Comparison of ENCODE assay signal across 8 mouse cellular contexts in the genomic region with DNA sequence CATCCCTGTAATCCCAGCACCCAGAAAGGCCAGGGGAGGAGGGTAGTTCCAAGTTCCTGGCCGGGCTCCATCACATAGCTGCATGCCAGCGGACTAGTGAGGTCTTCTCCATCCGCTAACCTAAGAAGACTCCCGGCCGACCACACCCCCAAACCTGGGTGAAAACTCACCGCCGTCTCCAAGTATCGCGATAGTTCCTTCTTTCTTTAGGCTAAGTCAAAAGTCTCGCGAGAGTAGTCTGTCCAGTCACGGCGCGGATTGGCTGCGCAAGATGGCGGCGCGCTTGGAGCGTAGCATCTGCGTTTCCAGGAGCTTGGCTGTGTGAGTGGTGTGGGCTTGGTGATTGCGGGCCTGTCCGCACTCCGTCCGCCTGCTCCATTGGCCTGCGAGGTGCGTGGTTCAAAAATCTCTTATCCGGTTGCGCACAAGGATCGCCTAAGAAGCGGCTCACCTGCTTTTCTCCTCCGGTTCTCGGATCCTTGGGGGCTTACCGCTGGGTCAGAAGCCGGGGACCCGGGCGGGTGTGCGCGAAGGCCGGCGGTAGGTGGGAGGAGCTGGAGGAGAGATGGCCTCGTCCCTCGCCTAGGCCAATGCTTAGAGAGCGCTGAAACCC. TPM values are rescaled to one million over a fixed set of nuclear protein-coding genes. Genes with fewer than 3 reads are reported as not detected.
DNase-seq lines count a peak whose midpoint lies in the region; ATAC-seq lines count a peak whose summit lies in the region.

A gene (plus strand): TSS at position 236 of the 613 bp plus-strand sequence.

- no peaks in the 10 kb centered on the region for H3K27me3 ChIP-seq in heart, embryonic 13.5 days (replicated peaks)
- H3K27me3 ChIP-seq in liver, embryonic 12.5 days (replicated peaks): no peaks in the 10 kb centered on the region
- no peaks in the 10 kb centered on the region for H3K27me3 ChIP-seq in stomach, embryonic 15.5 days (replicated peaks)

- ATAC-seq in heart, embryonic 13.5 days (ENCODE audit: extremely low read depth, insufficient number of reproducible peaks, low FRiP score, low TSS enrichment): peak; percentile 80
- ATAC-seq in liver, embryonic 12.5 days: peak; percentile 92
- ATAC-seq in stomach, embryonic 15.5 days (ENCODE audit: insufficient read depth, low FRiP score, low read depth): peak; percentile 94

- WGBS in heart, embryonic 13.5 days: under 1% methylated on average over 43 of the region's 43 CpGs
- under 1% methylated on average over 43 of the region's 43 CpGs for WGBS in liver, embryonic 12.5 days (ENCODE audit: insufficient replicate concordance)
- WGBS in stomach, embryonic 15.5 days: under 1% methylated on average over 43 of the region's 43 CpGs

- peak within 1 kb of the TSS; percentile 82 for H3K4me2 ChIP-seq in heart, embryonic 13.5 days
- peak within 1 kb of the TSS; percentile 87 for H3K4me2 ChIP-seq in liver, embryonic 12.5 days
- H3K4me2 ChIP-seq in stomach, embryonic 15.5 days: peak within 1 kb of the TSS; percentile 73

- peaks cover 3% of the 10 kb centered on the region for H3K4me1 ChIP-seq in brown adipose tissue, adult 24 weeks (ENCODE audit: control insufficient read depth, insufficient read depth, insufficient read length, low read length)
- H3K4me1 ChIP-seq in heart, embryonic 13.5 days: peaks cover 26% of the 10 kb centered on the region
- H3K4me1 ChIP-seq in liver, embryonic 12.5 days: peaks cover 23% of the 10 kb centered on the region
- peaks cover 8% of the 10 kb centered on the region for H3K4me1 ChIP-seq in stomach, embryonic 15.5 days

- peak within 1 kb of the TSS; percentile 87 for H3K9ac ChIP-seq in heart, embryonic 13.5 days
- peak within 1 kb of the TSS; percentile 83 for H3K9ac ChIP-seq in liver, embryonic 12.5 days
- peak within 1 kb of the TSS; percentile 87; the same call in 1 of the 2 replicates for H3K9ac ChIP-seq in stomach, embryonic 15.5 days

- H3K4me3 ChIP-seq in brown adipose tissue, adult 24 weeks (ENCODE audit: insufficient read depth, low read depth, low read length): peak within 1 kb of the TSS; percentile 92
- peak within 1 kb of the TSS; percentile 81 for H3K4me3 ChIP-seq in heart, embryonic 13.5 days
- H3K4me3 ChIP-seq in liver, embryonic 12.5 days: peak within 1 kb of the TSS; percentile 93
- peak within 1 kb of the TSS; percentile 89 for H3K4me3 ChIP-seq in stomach, embryonic 15.5 days (replicated peaks)

- DNase-seq in CD4-positive, CD25-positive, alpha-beta regulatory T cell, adult 2 months (ENCODE audit: low read depth, low spot score): peak; percentile 97
- peak; percentile 75 for DNase-seq in fat pad, adult 2 months (ENCODE audit: extremely low read depth, low read depth, low spot score)
- peak; percentile 95 for DNase-seq in kidney, postnatal 10 days
- DNase-seq in natural killer cell, adult 2 months (ENCODE audit: low spot score in 2 of 2): peak; percentile 97

- H3K27ac ChIP-seq in brown adipose tissue, adult 24 weeks (replicated peaks; ENCODE audit: low read depth, low read length): peak within 1 kb of the TSS; percentile 76
- peak within 1 kb of the TSS; percentile 93 for H3K27ac ChIP-seq in heart, embryonic 13.5 days (replicated peaks)
- peak within 1 kb of the TSS; percentile 88 for H3K27ac ChIP-seq in liver, embryonic 12.5 days
- peak within 1 kb of the TSS; percentile 95 for H3K27ac ChIP-seq in stomach, embryonic 15.5 days

- no peaks in the 10 kb centered on the region for H3K9me3 ChIP-seq in heart, embryonic 13.5 days
- no peaks in the 10 kb centered on the region for H3K9me3 ChIP-seq in liver, embryonic 12.5 days (replicated peaks)
- no peaks in the 10 kb centered on the region for H3K9me3 ChIP-seq in stomach, embryonic 15.5 days

- H3K36me3 ChIP-seq in heart, embryonic 13.5 days: peaks cover 28% of the 10 kb centered on the region
- H3K36me3 ChIP-seq in liver, embryonic 12.5 days: peaks cover 27% of the 10 kb centered on the region
- H3K36me3 ChIP-seq in stomach, embryonic 15.5 days: peaks cover 4% of the 10 kb centered on the region; the same call in 1 of the 2 replicates

RNA-seq across cellular contexts. Expression of the gene that starts here (rescaled TPM):
- 11.1 and 12.7 TPM in 2 replicates for polyA plus RNA-seq in brown adipose tissue, adult 24 weeks (2012; ENCODE audit: insufficient read depth, insufficient read length, missing spikeins)
- 29.2 and 32.8 TPM in 2 replicates for polyA plus RNA-seq in heart, embryonic 13.5 days (2015; fragmentation: Nextera tagmentation; extraction: Ambion mirVana)
- 44.3 and 46.6 TPM in 2 replicates for polyA plus RNA-seq in liver, embryonic 12.5 days (2016; fragmentation: Nextera tagmentation; extraction: Ambion mirVana)
- polyA plus RNA-seq in stomach, embryonic 15.5 days (2015; fragmentation: Nextera tagmentation; extraction: Ambion mirVana): 43.9 and 45.3 TPM in 2 replicates

Comparison
In these comparisons a context has a peak if more than half of its experiments do, and no peak if none do; other contexts are left out.
1. Peak in every context shown above with its lines: DNase-seq, ATAC-seq, H3K4me3 ChIP-seq and H3K27ac ChIP-seq.